Comparison of ENCODE assay signal across 24 mouse cellular contexts in genomic region chr9:47867474-47867873, GRCm38 (mm10).
"Had no signal": no experiment of that assay in that cellular context is flagged by ENCODE, and none has a peak within 500 bp of the region (broad histone marks: within the 10 kb centered on the region; RNA-seq: fewer than 3 reads in every experiment).

No protein-coding gene starts in this region.

- H3K9ac ChIP-seq: forebrain, postnatal 0 days; heart, embryonic 13.5 days; heart, embryonic 15.5 days; hindbrain, embryonic 12.5 days; hindbrain, embryonic 15.5 days; limb, embryonic 13.5 days; limb, embryonic 15.5 days; liver, embryonic 12.5 days; liver, embryonic 14.5 days had no signal

- H3K36me3 ChIP-seq: heart, embryonic 13.5 days; heart, embryonic 15.5 days; hindbrain, embryonic 12.5 days; hindbrain, embryonic 15.5 days; limb, embryonic 13.5 days; limb, embryonic 15.5 days; liver, embryonic 12.5 days had no signal

- H3K9me3 ChIP-seq: heart, embryonic 13.5 days; heart, embryonic 15.5 days; hindbrain, embryonic 12.5 days; hindbrain, embryonic 15.5 days; limb, embryonic 13.5 days; limb, embryonic 15.5 days; liver, embryonic 12.5 days had no signal

- H3K27ac ChIP-seq: heart, adult 2 months; heart, embryonic 13.5 days; heart, embryonic 15.5 days; hindbrain, embryonic 12.5 days; hindbrain, embryonic 15.5 days; hindbrain, postnatal 0 days; limb, embryonic 13.5 days; limb, embryonic 15.5 days; liver, embryonic 12.5 days; liver, embryonic 14.5 days had no signal

- H3K4me1 ChIP-seq: heart, embryonic 13.5 days; heart, embryonic 15.5 days; hindbrain, embryonic 15.5 days; liver, embryonic 12.5 days had no signal

- ATAC-seq: forebrain, postnatal 0 days; hindbrain, postnatal 0 days; intestine, embryonic 16.5 days; liver, embryonic 12.5 days had no signal

- H3K27me3 ChIP-seq: heart, embryonic 15.5 days; hindbrain, embryonic 15.5 days; limb, embryonic 15.5 days; liver, embryonic 12.5 days had no signal

- H3K4me3 ChIP-seq: heart, adult 2 months; heart, embryonic 13.5 days; heart, embryonic 15.5 days; hindbrain, embryonic 12.5 days; hindbrain, embryonic 15.5 days; limb, embryonic 13.5 days; limb, embryonic 15.5 days; liver, embryonic 12.5 days had no signal

- H3K4me2 ChIP-seq: heart, embryonic 11.5 days; heart, embryonic 13.5 days; heart, embryonic 15.5 days; hindbrain, embryonic 12.5 days; hindbrain, embryonic 15.5 days; limb, embryonic 13.5 days; limb, embryonic 15.5 days; liver, embryonic 12.5 days had no signal

- DNase-seq: forebrain, postnatal 0 days; gastrocnemius, postnatal 14 days; gastrocnemius, postnatal 36 days; heart, adult 11 months; heart, adult 2 months; heart, postnatal 14 days; heart, postnatal 36 days; kidney, adult 11 months; kidney, adult 2 months; kidney, postnatal 10 days; layer of hippocampus, adult 9-11 months; layer of hippocampus, postnatal 36 days; left cerebral cortex, postnatal 4 days had no signal
